Mouse (Mus musculus) lung, embryonic 16.5 days (tissue): ENCODE data around the gene Rasgrf1. TPM values are rescaled to one million over a fixed set of nuclear protein-coding genes. Genes with fewer than 3 reads are reported as not detected.
A peak's percentile ranks its signal among the peaks of the same experiment; 100 is the strongest.

ENCODE experiments used
- ATAC-seq: fragments of 200-750 bp; cut with Nextera tagmentation; 2 replicates; pipeline ENCODE4 v1.8.0; 2017; ENCODE audit warnings: low read depth, mild to moderate bottlenecking, moderate library complexity
- H3K27ac ChIP-seq: fragments of 300-500 bp; sonication (generic); 2 replicates; pipeline ENCODE4 v1.5.1; 2014; ENCODE audit warnings: mild to moderate bottlenecking, control low read depth, low read length
- H3K27me3 ChIP-seq: fragments of 300-500 bp; sonication (generic); 2 replicates; pipeline ENCODE4 v1.6.1; 2014; ENCODE audit warnings: low read depth, low read length, mixed read lengths; ENCODE audit not compliant: control insufficient read depth, insufficient read depth
- H3K36me3 ChIP-seq: fragments of 300-500 bp; sonication (generic); 2 replicates; pipeline ENCODE4 v1.6.1; 2014; ENCODE audit warnings: low read length; ENCODE audit not compliant: control insufficient read depth, insufficient read depth
- H3K4me1 ChIP-seq: fragments of 300-500 bp; sonication (generic); replicated peaks from 2 replicates; pipeline ENCODE4 v1.6.1; 2014; ENCODE audit warnings: low read length, mixed read lengths; ENCODE audit not compliant: control insufficient read depth, insufficient read depth
- H3K4me2 ChIP-seq: fragments of 300-500 bp; sonication (generic); 2 replicates; pipeline ENCODE4 v1.6.1; 2014; ENCODE audit warnings: low read depth, low read length, control low read depth
- H3K4me3 ChIP-seq: fragments of 300-500 bp; sonication (generic); 2 replicates; pipeline ENCODE4 v1.5.1; 2014; ENCODE audit warnings: mild to moderate bottlenecking, low read length, control low read depth
- H3K9ac ChIP-seq: fragments of 300-500 bp; sonication (generic); 2 replicates; pipeline ENCODE4 v1.6.1; 2014; ENCODE audit warnings: low read length, control low read depth
- H3K9me3 ChIP-seq: fragments of 300-500 bp; sonication (generic); 2 replicates; pipeline ENCODE4 v1.6.1; 2016; ENCODE audit warnings: low read length; ENCODE audit not compliant: control insufficient read depth
- WGBS: fragments of 180-500 bp; shearing (Covaris S2); extraction: QIAGEN DNeasy Blood & Tissue Kit; methylation state at CpG from one replicate; pipeline ENCODE4 v1.1.7; 2014; 5-methylcytosine and 5-hydroxymethylcytosine counted together
- polyA plus RNA-seq: library from polyadenylated mRNA; unstranded; fragments of >200 nt; fragmentation: Nextera tagmentation; extraction: Ambion mirVana; gene quantifications from 2 replicates; pipeline ENCODE4 v1.2.1, GENCODE M21; 2015

Gene Rasgrf1
- polyA plus RNA-seq, 1 experiment from 2014 or later = 0.79 TPM

- H3K4me3 ChIP-seq = no peak overlapping the region
- 47% methylated on average over 6 of the region's 6 CpGs for WGBS
- no peaks in the 10 kb centered on the region for H3K9me3 ChIP-seq
- peaks cover 2% of the 10 kb centered on the region for H3K4me1 ChIP-seq
- no peaks in the 10 kb centered on the region for H3K36me3 ChIP-seq
- no peak overlapping the region for H3K9ac ChIP-seq
- ATAC-seq = peak; percentile 88
- no peak overlapping the region for H3K4me2 ChIP-seq
- no peaks in the 10 kb centered on the region for H3K27me3 ChIP-seq
- peak overlapping the region; percentile 75 for H3K27ac ChIP-seq
These were observed 98.4 kb downstream of the Rasgrf1 start for GRCm38 (mm10) chr9:90008138-90008537.

GRCm38 (mm10) chr9:90011849-90012248 is 102.1 kb downstream of the Rasgrf1 start:
- ATAC-seq = peak; percentile 41; the same call in 1 of the 2 replicates

GRCm38 (mm10) chr9:90014649-90015048 is 104.9 kb downstream of the Rasgrf1 start:
- no peak for ATAC-seq
- Histone ChIP-seq H3K9me3 (no peaks in the 10 kb centered on the region), H3K4me3 (no peak overlapping the region), H3K27ac (no peak overlapping the region), H3K36me3 (no peaks in the 10 kb centered on the region), H3K9ac (no peak overlapping the region), H3K27me3 (no peaks in the 10 kb centered on the region), H3K4me1 (no peaks in the 10 kb centered on the region; the same call in 1 of the 2 replicates), H3K4me2 (no peak overlapping the region)
- 91% methylated on average over 3 of the region's 3 CpGs for WGBS

More at GRCm38 (mm10) chr9:90011849-90012248, 102.1 kb downstream of the Rasgrf1 start:
- Histone ChIP-seq H3K4me1 (no peaks in the 10 kb centered on the region; the same call in 1 of the 2 replicates), H3K36me3 (no peaks in the 10 kb centered on the region), H3K27ac (no peak overlapping the region), H3K4me2 (no peak overlapping the region), H3K4me3 (no peak overlapping the region), H3K9me3 (no peaks in the 10 kb centered on the region), H3K9ac (no peak overlapping the region), H3K27me3 (no peaks in the 10 kb centered on the region)
- WGBS = 30% methylated on average over 2 of the region's 2 CpGs

GRCm38 (mm10) chr9:90016204-90016603 is 106.5 kb downstream of the Rasgrf1 start:
- Histone ChIP-seq H3K4me1 (no peaks in the 10 kb centered on the region; the same call in 1 of the 2 replicates), H3K36me3 (no peaks in the 10 kb centered on the region), H3K4me3 (no peak overlapping the region), H3K4me2 (no peak overlapping the region), H3K9ac (no peak overlapping the region), H3K9me3 (no peaks in the 10 kb centered on the region), H3K27ac (no peak overlapping the region), H3K27me3 (no peaks in the 10 kb centered on the region)
- no peak for ATAC-seq
- WGBS = 83% methylated on average over 6 of the region's 6 CpGs

GRCm38 (mm10) chr9:90020866-90021265 is 111.2 kb downstream of the Rasgrf1 start:
- H3K4me1 ChIP-seq = no peaks in the 10 kb centered on the region
- no peak overlapping the region for H3K27ac ChIP-seq
- no peaks in the 10 kb centered on the region for H3K36me3 ChIP-seq
- ATAC-seq = no peak
- H3K9me3 ChIP-seq = no peaks in the 10 kb centered on the region
- no peaks in the 10 kb centered on the region for H3K27me3 ChIP-seq
- no peak overlapping the region for H3K4me3 ChIP-seq
- 68% methylated on average over 6 of the region's 6 CpGs for WGBS
- H3K4me2 ChIP-seq = no peak overlapping the region
- H3K9ac ChIP-seq = no peak overlapping the region

- no peak overlapping the region for H3K4me3 ChIP-seq
- H3K36me3 ChIP-seq = no peaks in the 10 kb centered on the region
- no peak overlapping the region for H3K27ac ChIP-seq
- no peaks in the 10 kb centered on the region for H3K9me3 ChIP-seq
- H3K4me2 ChIP-seq = no peak overlapping the region
- no peak overlapping the region for H3K9ac ChIP-seq
- H3K4me1 ChIP-seq = no peaks in the 10 kb centered on the region
- no peaks in the 10 kb centered on the region for H3K27me3 ChIP-seq
- ATAC-seq = no peak
- WGBS = 89% methylated on average over 4 of the region's 4 CpGs
These were observed 111.7 kb downstream of the Rasgrf1 start for GRCm38 (mm10) chr9:90021442-90021841.

- WGBS = 85% methylated on average over 6 of the region's 6 CpGs
- Histone ChIP-seq H3K4me2 (no peak overlapping the region), H3K36me3 (no peaks in the 10 kb centered on the region), H3K27ac (no peak overlapping the region), H3K9me3 (no peaks in the 10 kb centered on the region), H3K4me1 (no peaks in the 10 kb centered on the region), H3K27me3 (no peaks in the 10 kb centered on the region), H3K4me3 (no peak overlapping the region), H3K9ac (no peak overlapping the region)
- ATAC-seq = no peak
These were observed 118.0 kb downstream of the Rasgrf1 start for GRCm38 (mm10) chr9:90027709-90028108.

GRCm38 (mm10) chr9:90033922-90034321 is 124.2 kb downstream of the Rasgrf1 start:
- H3K27me3 ChIP-seq = no peaks in the 10 kb centered on the region
- H3K4me3 ChIP-seq = no peak overlapping the region
- no peaks in the 10 kb centered on the region for H3K9me3 ChIP-seq
- no peaks in the 10 kb centered on the region for H3K36me3 ChIP-seq
- no peak overlapping the region for H3K9ac ChIP-seq
- H3K27ac ChIP-seq = no peak overlapping the region
- H3K4me1 ChIP-seq = peaks cover 3% of the 10 kb centered on the region
- ATAC-seq = no peak
- no peak overlapping the region for H3K4me2 ChIP-seq
- WGBS = 76% methylated on average over 4 of the region's 4 CpGs

GRCm38 (mm10) chr9:90035168-90035567 is 125.5 kb downstream of the Rasgrf1 start:
- Histone ChIP-seq H3K36me3 (no peaks in the 10 kb centered on the region), H3K9ac (no peak overlapping the region), H3K9me3 (no peaks in the 10 kb centered on the region), H3K4me3 (no peak overlapping the region), H3K27ac (peak overlapping the region; percentile 92), H3K27me3 (no peaks in the 10 kb centered on the region), H3K4me2 (no peak overlapping the region), H3K4me1 (peaks cover 3% of the 10 kb centered on the region)
- ATAC-seq = peak; percentile 39
- WGBS = 41% methylated on average over 2 of the region's 2 CpGs

- WGBS = 61% methylated on average over 3 of the region's 3 CpGs
- ATAC-seq = peak; percentile 91
- H3K9me3 ChIP-seq = no peaks in the 10 kb centered on the region
- peaks cover 3% of the 10 kb centered on the region for H3K4me1 ChIP-seq
- H3K27me3 ChIP-seq = no peaks in the 10 kb centered on the region
- no peak overlapping the region for H3K4me3 ChIP-seq
- no peak overlapping the region for H3K9ac ChIP-seq
- peak overlapping the region; percentile 1; the same call in 1 of the 2 replicates for H3K4me2 ChIP-seq
- peak overlapping the region; percentile 92 for H3K27ac ChIP-seq
- H3K36me3 ChIP-seq = no peaks in the 10 kb centered on the region
These were observed 126.1 kb downstream of the Rasgrf1 start for GRCm38 (mm10) chr9:90035794-90036193.
